Mouse (Mus musculus): ENCODE results near the gene Atp13a5.

DNA sequence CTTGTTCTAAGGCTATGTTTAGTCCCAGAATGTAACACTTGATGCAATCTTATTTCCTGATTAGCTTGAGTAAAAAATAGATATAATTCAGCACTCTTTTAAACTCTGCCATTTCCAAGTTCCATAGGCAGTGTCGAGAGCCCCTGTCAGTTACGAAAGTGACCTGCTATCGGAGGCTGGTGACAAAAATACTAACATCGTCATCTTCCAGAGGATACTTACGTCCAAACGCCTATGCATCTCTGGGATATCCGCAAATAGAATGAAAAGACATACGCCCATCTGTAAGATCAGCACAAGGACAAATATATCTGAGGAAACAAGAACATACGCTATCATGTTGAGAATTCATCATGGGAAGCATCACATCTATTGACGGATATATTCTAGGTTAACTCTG lies 28.8 kb upstream of the Atp13a5 start:
- TF ChIP-seq CTCF (IDR thresholded peaks at IDR 0.05; ENCODE audit: borderline replicate concordance, control insufficient read depth, extremely low read depth, insufficient read depth, low read length, poor library complexity), result no peak
- TF ChIP-seq POLR2A (IDR thresholded peaks at IDR 0.05; ENCODE audit: control insufficient read depth, extremely low read depth, insufficient read depth, low read length, poor library complexity), result no peak

Data from thymus, adult 2 months (tissue).